Mouse (Mus musculus) liver, embryonic 14.5 days (tissue): ENCODE data around the gene Gm32742. TPM values are rescaled to one million over a fixed set of nuclear protein-coding genes. Genes with fewer than 3 reads are reported as not detected.

Experiments
- ATAC-seq: fragments of 200-750 bp; cut with Nextera tagmentation; 2 replicates; pipeline ENCODE4 v1.8.0; 2017; ENCODE audit warnings: moderate number of reproducible peaks, mild to moderate bottlenecking, moderate library complexity; ENCODE audit not compliant: insufficient read depth
- DNase-seq, 3 experiments: peaks; one replicate each; pipeline ENCODE4 v3.0.0-alpha.2; 2012 to 2013; ENCODE audit warnings: low read depth in 3 of 3, low spot score in 3 of 3
- H3K27ac ChIP-seq: fragments of 300-500 bp; sonication (generic); 2 replicates; pipeline ENCODE4 v1.5.1; 2014; ENCODE audit warnings: moderate library complexity, mild to moderate bottlenecking, control low read depth, inconsistent platforms
- H3K27me3 ChIP-seq: fragments of 300-500 bp; sonication (generic); 2 replicates; pipeline ENCODE4 v1.6.1; 2014; ENCODE audit warnings: mild to moderate bottlenecking, low read length, moderate library complexity; ENCODE audit not compliant: control insufficient read depth, insufficient read depth
- H3K36me3 ChIP-seq: fragments of 300-500 bp; sonication (generic); replicated peaks from 2 replicates; pipeline ENCODE4 v1.6.1; 2014; ENCODE audit warnings: low read depth; ENCODE audit not compliant: control insufficient read depth, insufficient read depth
- H3K4me1 ChIP-seq, 2 experiments: fragments of 200-500 bp in 1 of 2; fragments of 300-500 bp in 1 of 2; sonication (generic) in 1 of 2; replicated peaks; 2 replicates each; pipeline ENCODE4 v1.6.1; 2012 to 2014; ENCODE audit warnings: antibody characterized with exemption in 1 of 2, inconsistent platforms in 1 of 2, low read length in 1 of 2; ENCODE audit not compliant: control insufficient read depth in 2 of 2, insufficient read depth in 2 of 2
- H3K4me2 ChIP-seq: fragments of 300-500 bp; sonication (generic); 2 replicates; pipeline ENCODE4 v1.6.1; 2014; ENCODE audit warnings: low read depth, mild to moderate bottlenecking, control low read depth, moderate library complexity
- H3K4me3 ChIP-seq, 2 experiments: fragments of 200-500 bp in 1 of 2; fragments of 300-500 bp in 1 of 2; sonication (generic) in 1 of 2; 2 replicates each; pipeline ENCODE4 v1.5.1; 2012 to 2014; ENCODE audit warnings: low read depth in 2 of 2, low read length in 2 of 2, mild to moderate bottlenecking in 2 of 2, control low read depth in 1 of 2, inconsistent platforms in 1 of 2, moderate library complexity in 1 of 2; ENCODE audit not compliant: insufficient read depth in 1 of 2
- H3K9ac ChIP-seq: fragments of 300-500 bp; sonication (generic); replicated peaks from 2 replicates; pipeline ENCODE4 v1.6.1; 2014; ENCODE audit warnings: mild to moderate bottlenecking, control low read depth, moderate library complexity
- H3K9me3 ChIP-seq: fragments of 300-500 bp; sonication (generic); 2 replicates; pipeline ENCODE4 v1.6.1; 2016; ENCODE audit warnings: low read length, mixed read lengths; ENCODE audit not compliant: control insufficient read depth
- CTCF ChIP-seq: IDR thresholded peaks from 2 replicates; pipeline ENCODE4 v1.5.1; 2016; ENCODE audit warnings: antibody characterized with exemption, low read depth, control low read depth
- EP300 ChIP-seq: IDR thresholded peaks from 2 replicates; pipeline ENCODE4 v1.6.1; 2016; ENCODE audit warnings: antibody characterized with exemption, low read depth
- WGBS: fragments of 180-500 bp; shearing (Covaris S2); extraction: QIAGEN DNeasy Blood & Tissue Kit; methylation state at CpG from one replicate; pipeline ENCODE4 v1.1.7; 2014; ENCODE audit not compliant: insufficient replicate concordance; 5-methylcytosine and 5-hydroxymethylcytosine counted together
- polyA plus RNA-seq, 2 experiments: library from polyadenylated mRNA; depleted of rRNA in 1 of 2; stranded (reverse) in 1 of 2; unstranded in 1 of 2; fragments of >200 nt; fragmentation: Nextera tagmentation in 1 of 2; extraction: Ambion mirVana in 1 of 2; gene quantifications; 2 replicates each; pipeline versions ENCODE4 v1.2.1 to v1.2.3; 2012 to 2014

Gm32742 gene
- polyA plus RNA-seq, 2 experiments: 0.01 to 0.02 TPM

GRCm38 (mm10) chr9:51194790-51195189, 29.5 kb upstream of the Gm32742 start:
- DNase-seq (peak in 1 of 3 experiments; percentile 2), ATAC-seq (no peak)
- TF ChIP-seq EP300 (no peak), CTCF (no peak)
- Histone ChIP-seq H3K4me1 (no peaks in the 10 kb centered on the region), H3K4me2 (no peak overlapping the region), H3K27ac (no peak overlapping the region), H3K27me3 (no peaks in the 10 kb centered on the region), H3K9ac (no peak overlapping the region), H3K36me3 (no peaks in the 10 kb centered on the region), H3K9me3 (no peaks in the 10 kb centered on the region), H3K4me3 (no peak overlapping the region)
- 44% methylated on average over 4 of the region's 4 CpGs for WGBS

GRCm38 (mm10) chr9:51190655-51191054, 25.3 kb upstream of the Gm32742 start:
- H3K27ac ChIP-seq: no peak overlapping the region
- no peaks in the 10 kb centered on the region for H3K36me3 ChIP-seq
- no peak overlapping the region for H3K4me2 ChIP-seq
- no peaks in the 10 kb centered on the region for H3K9me3 ChIP-seq
- H3K9ac ChIP-seq: no peak overlapping the region
- WGBS: 56% methylated on average over 3 of the region's 3 CpGs
- no peaks in the 10 kb centered on the region for H3K27me3 ChIP-seq
- TF ChIP-seq EP300: no peak
- TF ChIP-seq CTCF: no peak
- no peak overlapping the region for H3K4me3 ChIP-seq
- no peaks in the 10 kb centered on the region for H3K4me1 ChIP-seq
- DNase-seq (no peak), ATAC-seq (no peak)

GRCm38 (mm10) chr9:51185871-51186270, 20.6 kb upstream of the Gm32742 start:
- H3K4me1 ChIP-seq: no peaks in the 10 kb centered on the region
- DNase-seq (no peak), ATAC-seq (no peak)
- H3K27me3 ChIP-seq: no peaks in the 10 kb centered on the region
- WGBS: 56% methylated on average over 5 of the region's 5 CpGs
- TF ChIP-seq CTCF (no peak), EP300 (no peak)
- no peak overlapping the region for H3K4me2 ChIP-seq
- no peaks in the 10 kb centered on the region for H3K9me3 ChIP-seq
- H3K9ac ChIP-seq: no peak overlapping the region
- no peak overlapping the region for H3K4me3 ChIP-seq
- H3K36me3 ChIP-seq: no peaks in the 10 kb centered on the region
- H3K27ac ChIP-seq: no peak overlapping the region

- TF ChIP-seq EP300 (no peak), CTCF (no peak)
- 27% methylated on average over 4 of the region's 4 CpGs for WGBS
- no peak overlapping the region for H3K4me2 ChIP-seq
Observed at GRCm38 (mm10) chr9:51185386-51185785, 20.1 kb upstream of the Gm32742 start.

GRCm38 (mm10) chr9:51182716-51183710, 17.7 kb upstream of the Gm32742 start:
- no peaks in the 10 kb centered on the region for H3K4me1 ChIP-seq
- H3K4me2 ChIP-seq: no peak overlapping the region
- H3K4me3 ChIP-seq: no peak overlapping the region
- no peaks in the 10 kb centered on the region for H3K9me3 ChIP-seq
- no peak overlapping the region for H3K9ac ChIP-seq
- no peaks in the 10 kb centered on the region for H3K36me3 ChIP-seq
- H3K27me3 ChIP-seq: no peaks in the 10 kb centered on the region
- DNase-seq: no peak
- no peak for ATAC-seq
- TF ChIP-seq EP300 (no peak), CTCF (no peak)
- WGBS: 62% methylated on average over 15 of the region's 15 CpGs
- no peak overlapping the region for H3K27ac ChIP-seq

More at GRCm38 (mm10) chr9:51185386-51185785, 20.1 kb upstream of the Gm32742 start:
- DNase-seq (no peak), ATAC-seq (no peak)
- no peaks in the 10 kb centered on the region for H3K4me1 ChIP-seq
- H3K9me3 ChIP-seq: no peaks in the 10 kb centered on the region
- H3K36me3 ChIP-seq: no peaks in the 10 kb centered on the region
- H3K27ac ChIP-seq: no peak overlapping the region
- no peak overlapping the region for H3K4me3 ChIP-seq
- no peak overlapping the region for H3K9ac ChIP-seq
- no peaks in the 10 kb centered on the region for H3K27me3 ChIP-seq
